Mouse (Mus musculus) heart, embryonic 15.5 days (tissue): ENCODE measurements at regions not wholly inside any gene's neighbourhood (a gene's known extent, or its start where the extent isn't known, plus 50 kb on each side); places are given as distances from the start of the nearest gene placed in this dataset.

Source experiments
- ATAC-seq: fragments of 200-750 bp; cut with Nextera tagmentation; replicated peaks from 2 replicates; pipeline ENCODE4 v1.8.0; 2017; ENCODE audit warnings: low read depth, moderate TSS enrichment; ENCODE audit not compliant: insufficient number of reproducible peaks, insufficient read depth, low FRiP score
- H3K27ac ChIP-seq: fragments of 300-500 bp; sonication (generic); 2 replicates; pipeline ENCODE4 v1.5.1; 2015; ENCODE audit warnings: mild to moderate bottlenecking, inconsistent platforms
- H3K27me3 ChIP-seq: fragments of 300-500 bp; sonication (generic); 2 replicates; pipeline ENCODE4 v1.6.1; 2015; ENCODE audit warnings: inconsistent platforms
- H3K36me3 ChIP-seq: fragments of 300-500 bp; sonication (generic); 2 replicates; pipeline ENCODE4 v1.6.1; 2015; ENCODE audit warnings: mild to moderate bottlenecking, inconsistent platforms
- H3K4me1 ChIP-seq: fragments of 300-500 bp; sonication (generic); replicated peaks from 2 replicates; pipeline ENCODE4 v1.6.1; 2015; ENCODE audit warnings: inconsistent platforms
- H3K4me2 ChIP-seq: fragments of 300-500 bp; sonication (generic); 2 replicates; pipeline ENCODE4 v1.6.1; 2015; ENCODE audit warnings: inconsistent platforms, mild to moderate bottlenecking, moderate library complexity
- H3K4me3 ChIP-seq: fragments of 300-500 bp; sonication (generic); 2 replicates; pipeline ENCODE4 v1.5.1; 2015; ENCODE audit warnings: mild to moderate bottlenecking, inconsistent platforms
- H3K9ac ChIP-seq: fragments of 300-500 bp; sonication (generic); 2 replicates; pipeline ENCODE4 v1.6.1; 2015; ENCODE audit warnings: mild to moderate bottlenecking, inconsistent platforms
- H3K9me3 ChIP-seq: fragments of 300-500 bp; sonication (generic); replicated peaks from 2 replicates; pipeline ENCODE4 v1.6.1; 2016; ENCODE audit warnings: inconsistent platforms
- WGBS: fragments of 180-500 bp; shearing (Covaris S2); methylation state at CpG from one replicate; pipeline ENCODE4 v1.1.7; 2015; ENCODE audit warnings: mixed read lengths; 5-methylcytosine and 5-hydroxymethylcytosine counted together

- H3K9me3 ChIP-seq, result no peaks in the 10 kb centered on the region
- H3K4me2 ChIP-seq, result no peak overlapping the region
- ATAC-seq, result no peak
- 75% methylated on average over 8 of the region's 8 CpGs for WGBS
- H3K4me3 ChIP-seq, result no peak overlapping the region
- no peaks in the 10 kb centered on the region for H3K27me3 ChIP-seq
- no peak overlapping the region for H3K27ac ChIP-seq
- no peak overlapping the region for H3K9ac ChIP-seq
- no peaks in the 10 kb centered on the region for H3K4me1 ChIP-seq
- no peaks in the 10 kb centered on the region for H3K36me3 ChIP-seq
Observed at GRCm38 (mm10) chr2:48601855-48602254, 212.1 kb upstream of the Acvr2a start.

- Histone ChIP-seq H3K9ac (no peak overlapping the region), H3K4me1 (peaks cover 6% of the 10 kb centered on the region; the same call in 1 of the 2 replicates), H3K36me3 (no peaks in the 10 kb centered on the region), H3K4me2 (no peak overlapping the region), H3K9me3 (no peaks in the 10 kb centered on the region), H3K27ac (no peak overlapping the region), H3K4me3 (no peak overlapping the region), H3K27me3 (no peaks in the 10 kb centered on the region)
- no peak for ATAC-seq
- 46% methylated on average over 3 of the region's 3 CpGs for WGBS
Observed at GRCm38 (mm10) chr2:48609466-48609865, 204.4 kb upstream of the Acvr2a start.

DNA sequence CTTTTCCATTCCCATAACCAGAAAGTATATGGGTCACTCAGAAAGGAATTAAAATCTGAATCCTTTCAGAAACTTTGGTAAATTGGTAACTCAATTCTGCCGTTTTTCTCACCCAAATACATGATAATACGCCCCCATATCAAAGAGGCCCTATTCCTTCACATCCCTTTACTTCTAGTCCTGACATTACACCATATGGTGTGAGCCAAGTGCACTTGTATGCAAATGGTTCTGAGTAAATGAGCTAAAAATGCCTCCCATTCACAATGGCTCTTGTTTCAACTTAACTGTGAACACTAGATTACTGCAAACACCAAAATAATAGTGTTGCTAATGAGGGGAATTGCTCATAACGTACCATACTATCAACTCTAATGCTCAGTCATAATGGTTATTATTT, 201.7 kb upstream of the Acvr2a start:
- WGBS, result 71% methylated on average over 3 of the region's 3 CpGs
- no peaks in the 10 kb centered on the region for H3K9me3 ChIP-seq
- H3K4me2 ChIP-seq, result no peak overlapping the region
- H3K27me3 ChIP-seq, result no peaks in the 10 kb centered on the region
- H3K27ac ChIP-seq, result no peak overlapping the region
- H3K4me3 ChIP-seq, result no peak overlapping the region
- no peak overlapping the region for H3K9ac ChIP-seq
- H3K36me3 ChIP-seq, result no peaks in the 10 kb centered on the region
- ATAC-seq, result no peak
- peaks cover 6% of the 10 kb centered on the region; the same call in 1 of the 2 replicates for H3K4me1 ChIP-seq

GRCm38 (mm10) chr2:48617141-48617699, 196.7 kb upstream of the Acvr2a start:
- Histone ChIP-seq H3K27ac (no peak overlapping the region), H3K4me1 (no peaks in the 10 kb centered on the region), H3K27me3 (no peaks in the 10 kb centered on the region), H3K9ac (no peak overlapping the region), H3K36me3 (no peaks in the 10 kb centered on the region), H3K9me3 (no peaks in the 10 kb centered on the region), H3K4me3 (no peak overlapping the region), H3K4me2 (no peak overlapping the region)
- ATAC-seq, result no peak
- WGBS, result 23% methylated on average over 3 of the region's 3 CpGs

GRCm38 (mm10) chr2:48619042-48619441, 194.9 kb upstream of the Acvr2a start:
- Histone ChIP-seq H3K36me3 (no peaks in the 10 kb centered on the region), H3K4me2 (no peak overlapping the region), H3K9me3 (no peaks in the 10 kb centered on the region), H3K4me3 (no peak overlapping the region), H3K9ac (no peak overlapping the region), H3K27ac (no peak overlapping the region), H3K27me3 (no peaks in the 10 kb centered on the region), H3K4me1 (no peaks in the 10 kb centered on the region)
- no peak for ATAC-seq
- WGBS, result 29% methylated on average over 5 of the region's 5 CpGs

DNA sequence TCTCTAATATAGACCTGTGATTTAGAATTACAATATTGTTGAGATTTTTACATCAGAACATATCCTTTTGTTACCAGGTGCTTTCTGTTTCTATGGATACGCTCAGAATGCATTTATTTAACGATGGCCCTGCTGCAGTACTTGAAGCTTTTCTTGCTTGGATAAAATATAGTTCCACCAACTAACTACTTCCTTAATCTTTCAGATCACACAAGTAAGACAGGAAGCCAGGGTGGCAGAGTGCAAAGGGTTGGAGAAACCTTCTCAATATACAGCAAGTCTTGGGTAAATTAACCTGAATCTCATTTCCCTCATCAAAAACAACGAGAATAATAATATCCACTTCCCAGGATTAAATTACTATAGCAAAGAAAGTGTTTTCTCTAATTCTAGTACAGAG, 193.1 kb upstream of the Acvr2a start:
- no peaks in the 10 kb centered on the region for H3K27me3 ChIP-seq
- no peaks in the 10 kb centered on the region for H3K4me1 ChIP-seq
- no peak overlapping the region for H3K4me3 ChIP-seq
- no peak overlapping the region for H3K27ac ChIP-seq
- no peak overlapping the region for H3K4me2 ChIP-seq
- H3K36me3 ChIP-seq, result no peaks in the 10 kb centered on the region
- H3K9me3 ChIP-seq, result no peaks in the 10 kb centered on the region
- no peak for ATAC-seq
- 77% methylated on average over 3 of the region's 3 CpGs for WGBS
- H3K9ac ChIP-seq, result no peak overlapping the region

DNA sequence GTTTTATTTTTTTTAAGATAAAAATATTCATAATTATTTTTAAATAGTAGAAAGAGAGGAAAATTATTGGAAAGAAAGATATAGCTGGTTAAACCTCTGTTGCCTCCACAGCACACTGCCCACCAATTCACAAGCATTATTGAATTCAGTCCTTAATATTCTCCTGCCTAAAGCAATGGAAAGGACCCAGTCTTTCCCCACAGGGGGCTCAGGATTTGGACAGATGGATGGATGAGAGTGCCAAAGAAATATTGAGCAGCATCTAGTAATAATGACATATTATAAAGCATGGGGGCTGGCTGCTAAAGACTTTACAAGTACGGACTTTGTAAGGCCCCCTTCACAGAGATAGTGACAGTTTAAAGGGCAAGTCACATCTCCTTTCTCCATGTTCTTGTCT, 191.6 kb upstream of the Acvr2a start:
- H3K4me3 ChIP-seq, result no peak overlapping the region
- no peak overlapping the region for H3K4me2 ChIP-seq
- no peaks in the 10 kb centered on the region for H3K27me3 ChIP-seq
- 80% methylated on average over 1 of the region's 1 CpGs for WGBS
- no peaks in the 10 kb centered on the region for H3K4me1 ChIP-seq
- H3K36me3 ChIP-seq, result no peaks in the 10 kb centered on the region
- H3K27ac ChIP-seq, result no peak overlapping the region
- no peak for ATAC-seq
- H3K9me3 ChIP-seq, result no peaks in the 10 kb centered on the region
- H3K9ac ChIP-seq, result no peak overlapping the region

DNA sequence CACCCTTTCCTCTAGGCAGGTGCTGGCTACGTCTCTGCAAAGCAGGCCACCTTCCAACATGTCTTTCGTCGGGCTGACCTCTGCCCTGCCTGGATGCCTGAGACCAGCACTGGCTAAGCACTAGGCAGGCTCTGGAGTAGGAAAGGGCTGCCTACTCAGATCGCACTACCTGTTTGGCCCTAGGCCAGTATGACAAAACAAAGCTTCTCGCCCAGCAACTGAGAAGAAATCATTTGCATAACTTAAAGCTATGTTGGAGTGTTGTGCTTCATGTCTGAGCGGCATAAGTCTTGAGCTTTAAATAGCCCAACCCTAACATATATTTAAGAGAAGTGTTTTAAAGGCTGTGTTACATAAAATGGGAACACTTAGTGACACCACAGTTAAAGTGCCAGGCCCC, 189.9 kb upstream of the Acvr2a start:
- no peaks in the 10 kb centered on the region for H3K36me3 ChIP-seq
- H3K4me2 ChIP-seq, result no peak overlapping the region
- WGBS, result 39% methylated on average over 6 of the region's 6 CpGs
- no peaks in the 10 kb centered on the region for H3K4me1 ChIP-seq
- no peak for ATAC-seq
- H3K27me3 ChIP-seq, result no peaks in the 10 kb centered on the region
- H3K9me3 ChIP-seq, result no peaks in the 10 kb centered on the region
- H3K27ac ChIP-seq, result no peak overlapping the region
- no peak overlapping the region for H3K4me3 ChIP-seq
- H3K9ac ChIP-seq, result no peak overlapping the region

DNA sequence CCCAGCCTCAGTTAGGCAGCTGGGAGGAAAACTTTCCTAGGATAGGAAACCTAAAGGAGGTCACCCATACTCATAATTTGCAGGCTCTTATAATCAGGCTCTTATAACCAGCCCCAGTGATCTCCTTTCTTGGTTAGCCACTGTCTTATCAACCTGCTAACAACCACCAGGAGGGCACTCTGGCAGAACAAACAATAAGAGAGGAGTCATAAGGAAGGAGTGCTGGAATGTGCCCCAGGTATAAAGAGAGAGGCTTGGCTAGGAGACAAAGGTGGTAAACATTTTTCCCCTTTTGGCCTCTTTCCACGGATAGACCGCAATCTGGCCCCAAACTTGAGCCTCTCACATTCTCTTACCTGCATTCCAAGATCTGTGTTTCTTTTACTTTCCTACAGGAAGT, 189.4 kb upstream of the Acvr2a start:
- 68% methylated on average over 2 of the region's 2 CpGs for WGBS
- no peaks in the 10 kb centered on the region for H3K36me3 ChIP-seq
- H3K9ac ChIP-seq, result no peak overlapping the region
- no peak overlapping the region for H3K27ac ChIP-seq
- no peaks in the 10 kb centered on the region for H3K27me3 ChIP-seq
- no peaks in the 10 kb centered on the region for H3K4me1 ChIP-seq
- H3K4me2 ChIP-seq, result no peak overlapping the region
- ATAC-seq, result no peak
- H3K9me3 ChIP-seq, result no peaks in the 10 kb centered on the region
- no peak overlapping the region for H3K4me3 ChIP-seq

DNA sequence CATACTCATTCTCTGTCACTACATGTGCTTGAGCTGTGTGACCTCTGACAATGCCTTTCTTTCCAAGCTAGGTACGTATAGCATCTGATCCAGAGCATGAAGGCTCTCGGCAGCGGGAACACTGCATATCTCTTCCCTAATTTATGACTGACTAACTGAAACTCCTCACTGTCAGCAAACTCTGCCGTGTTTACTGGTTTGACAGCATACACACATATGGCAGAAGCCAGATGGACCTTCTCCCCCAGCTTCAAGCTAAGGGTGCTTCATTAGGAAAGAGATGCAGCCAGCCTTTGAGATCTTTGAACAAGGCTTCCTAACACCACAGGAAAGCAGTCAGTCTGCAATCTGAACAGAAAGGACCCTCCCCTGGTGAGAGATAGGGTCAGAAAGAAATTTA, 186.9 kb upstream of the Acvr2a start:
- Histone ChIP-seq H3K4me3 (no peak overlapping the region), H3K27ac (no peak overlapping the region), H3K27me3 (no peaks in the 10 kb centered on the region), H3K36me3 (no peaks in the 10 kb centered on the region), H3K4me1 (no peaks in the 10 kb centered on the region), H3K4me2 (no peak overlapping the region), H3K9ac (no peak overlapping the region), H3K9me3 (no peaks in the 10 kb centered on the region)
- 68% methylated on average over 4 of the region's 4 CpGs for WGBS
- no peak for ATAC-seq

GRCm38 (mm10) chr2:48629106-48630050, 184.5 kb upstream of the Acvr2a start:
- 71% methylated on average over 9 of the region's 9 CpGs for WGBS
- H3K4me2 ChIP-seq, result no peak overlapping the region
- H3K36me3 ChIP-seq, result no peaks in the 10 kb centered on the region
- ATAC-seq, result no peak
- no peak overlapping the region for H3K9ac ChIP-seq
- H3K27ac ChIP-seq, result no peak overlapping the region
- H3K4me1 ChIP-seq, result no peaks in the 10 kb centered on the region
- no peaks in the 10 kb centered on the region for H3K9me3 ChIP-seq
- H3K27me3 ChIP-seq, result no peaks in the 10 kb centered on the region
- H3K4me3 ChIP-seq, result no peak overlapping the region
